Mouse (Mus musculus): ENCODE measurements at regions not wholly inside any gene's neighbourhood (a gene's known extent, or its start where the extent isn't known, plus 50 kb on each side); places are given as distances from the start of the nearest gene placed in this dataset.

DNA sequence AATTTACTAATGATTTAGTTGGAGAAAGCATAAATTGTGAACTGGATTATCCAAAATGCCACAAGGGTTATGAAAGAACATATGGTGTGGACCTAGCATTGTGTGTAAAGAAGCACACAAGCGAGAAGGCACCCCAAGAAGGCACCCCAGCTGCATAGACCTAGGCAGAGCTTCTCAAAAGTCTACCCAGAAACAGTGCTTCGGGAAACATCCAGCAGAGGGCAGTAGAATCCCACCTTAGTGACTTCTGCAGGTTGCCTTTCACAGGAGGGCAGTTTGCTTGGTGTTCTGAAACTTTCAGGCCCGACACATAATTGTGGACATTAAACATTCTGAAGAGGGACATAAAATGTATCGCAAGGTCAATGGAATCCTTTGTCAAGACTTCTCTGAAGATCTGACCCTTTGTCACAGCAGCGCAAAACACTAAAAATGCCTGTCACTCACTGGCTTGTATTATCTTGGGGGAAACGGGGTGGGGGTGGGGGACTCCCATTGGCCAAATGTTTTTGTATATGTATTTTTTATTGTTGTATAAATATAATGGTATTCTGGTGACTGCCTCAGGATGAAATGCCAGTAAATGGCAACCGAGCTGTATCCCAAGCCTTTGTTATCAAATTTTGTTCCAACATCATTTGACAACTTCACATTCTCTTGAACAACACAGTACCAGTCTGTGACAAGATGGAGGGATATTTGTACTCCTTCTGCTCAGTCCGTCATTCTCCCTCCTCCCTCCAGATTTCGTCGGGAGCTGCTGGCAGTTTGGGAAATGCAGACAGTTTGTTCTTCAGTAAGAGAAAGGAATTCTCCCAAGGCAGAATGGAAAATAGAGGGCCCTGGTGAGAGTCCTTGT is 156.4 kb upstream of the Frg1 start:
- Histone ChIP-seq H3K27me3 (replicated peaks; ENCODE audit: control insufficient read depth, insufficient read depth, low read length) (no peaks in the 10 kb centered on the region), H3K4me2 (ENCODE audit: low read length) (peak overlapping the region; percentile 27; the same call in 1 of the 2 replicates), H3K4me1 (ENCODE audit: control insufficient read depth, insufficient read depth, low read depth, low read length) (no peaks in the 10 kb centered on the region), H3K9ac (ENCODE audit: low read depth, low read length) (no peak overlapping the region), H3K36me3 (ENCODE audit: control insufficient read depth, insufficient read depth, low read length) (no peaks in the 10 kb centered on the region), H3K4me3 (ENCODE audit: low read length) (no peak overlapping the region), H3K27ac (ENCODE audit: low read depth, low read length) (no peak overlapping the region), H3K9me3 (ENCODE audit: control insufficient read depth, low read length) (no peaks in the 10 kb centered on the region)
- peak; percentile 89 for ATAC-seq
- WGBS = 36% methylated on average over 10 of the region's 10 CpGs

DNA sequence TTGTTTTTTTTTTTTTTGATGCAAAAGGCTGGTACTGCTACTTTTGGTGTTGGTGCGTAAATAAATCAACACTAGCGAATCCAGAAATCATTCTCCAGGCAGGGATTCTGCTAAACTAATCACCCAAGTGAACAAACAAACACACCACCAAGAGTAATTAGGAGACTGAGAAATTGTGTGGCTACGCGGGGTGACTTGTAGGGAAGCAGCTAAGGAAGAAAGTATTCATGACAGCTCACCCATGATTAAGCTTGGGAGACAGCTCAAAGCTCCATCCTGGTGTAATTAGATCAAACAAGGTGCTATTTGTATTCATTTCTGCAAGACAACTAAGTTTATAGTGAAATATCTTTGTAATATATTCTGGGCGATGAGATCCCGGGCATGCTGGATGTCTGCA is 153.7 kb upstream of the Frg1 start:
- H3K9me3 ChIP-seq (ENCODE audit: control insufficient read depth, low read length) = no peaks in the 10 kb centered on the region
- H3K4me3 ChIP-seq (ENCODE audit: low read length) = no peak overlapping the region
- no peaks in the 10 kb centered on the region for H3K36me3 ChIP-seq (ENCODE audit: control insufficient read depth, insufficient read depth, low read length)
- no peak overlapping the region for H3K27ac ChIP-seq (ENCODE audit: low read depth, low read length)
- H3K4me1 ChIP-seq (ENCODE audit: control insufficient read depth, insufficient read depth, low read depth, low read length) = no peaks in the 10 kb centered on the region
- no peak for ATAC-seq
- no peaks in the 10 kb centered on the region for H3K27me3 ChIP-seq (replicated peaks; ENCODE audit: control insufficient read depth, insufficient read depth, low read length)
- H3K4me2 ChIP-seq (ENCODE audit: low read length) = no peak overlapping the region
- WGBS = 77% methylated on average over 6 of the region's 6 CpGs
- no peak overlapping the region for H3K9ac ChIP-seq (ENCODE audit: low read depth, low read length)

DNA sequence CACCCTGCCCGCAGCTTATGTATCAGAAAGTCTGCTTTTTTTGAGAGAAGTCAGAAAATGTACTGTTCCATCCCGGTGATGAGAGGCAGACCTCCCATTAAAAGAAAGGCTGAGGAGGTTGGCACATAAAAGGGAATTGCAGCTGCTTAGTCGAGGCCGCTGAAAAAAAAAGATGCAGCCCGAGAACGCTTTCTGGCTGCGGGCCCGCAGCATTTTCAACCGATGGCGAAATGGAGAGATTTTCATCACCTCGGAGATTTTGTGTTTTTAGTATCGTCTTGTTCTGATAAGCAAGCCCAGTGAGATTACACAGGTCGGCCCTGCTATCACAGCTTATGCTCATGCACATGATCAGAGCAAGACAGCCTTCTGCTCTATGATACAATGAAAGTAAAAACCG is 145.1 kb upstream of the Frg1 start:
- Histone ChIP-seq H3K4me2 (ENCODE audit: low read length) (no peak overlapping the region), H3K4me3 (ENCODE audit: low read length) (no peak overlapping the region), H3K9me3 (ENCODE audit: control insufficient read depth, low read length) (no peaks in the 10 kb centered on the region), H3K27me3 (replicated peaks; ENCODE audit: control insufficient read depth, insufficient read depth, low read length) (no peaks in the 10 kb centered on the region), H3K9ac (ENCODE audit: low read depth, low read length) (no peak overlapping the region), H3K36me3 (ENCODE audit: control insufficient read depth, insufficient read depth, low read length) (no peaks in the 10 kb centered on the region), H3K27ac (ENCODE audit: low read depth, low read length) (no peak overlapping the region), H3K4me1 (ENCODE audit: control insufficient read depth, insufficient read depth, low read depth, low read length) (no peaks in the 10 kb centered on the region)
- 80% methylated on average over 14 of the region's 14 CpGs for whole genome bisulfite sequencing
- no peak for ATAC-seq

DNA sequence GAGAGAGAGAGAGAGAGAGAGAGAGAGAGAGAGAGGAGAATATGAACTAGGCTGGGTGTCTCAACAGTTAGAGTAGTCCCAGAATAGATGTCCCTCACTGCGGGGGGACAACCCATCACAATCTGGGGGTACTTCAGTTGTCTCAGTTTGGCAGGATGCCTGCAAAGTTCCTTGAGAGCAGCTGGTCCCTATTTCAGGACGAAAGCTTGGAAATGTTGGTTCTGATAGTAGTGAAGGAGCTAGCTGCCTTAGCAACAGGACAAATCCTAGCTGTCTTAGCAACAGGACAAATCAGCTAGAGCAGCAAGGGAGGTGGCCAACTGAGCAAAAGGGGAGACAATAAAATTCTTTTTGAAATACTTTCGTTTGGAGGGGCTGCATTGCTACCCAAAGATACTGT is 139.9 kb upstream of the Frg1 start:
- Histone ChIP-seq H3K27me3 (replicated peaks; ENCODE audit: control insufficient read depth, insufficient read depth, low read length) (no peaks in the 10 kb centered on the region), H3K9ac (ENCODE audit: low read depth, low read length) (no peak overlapping the region)

DNA sequence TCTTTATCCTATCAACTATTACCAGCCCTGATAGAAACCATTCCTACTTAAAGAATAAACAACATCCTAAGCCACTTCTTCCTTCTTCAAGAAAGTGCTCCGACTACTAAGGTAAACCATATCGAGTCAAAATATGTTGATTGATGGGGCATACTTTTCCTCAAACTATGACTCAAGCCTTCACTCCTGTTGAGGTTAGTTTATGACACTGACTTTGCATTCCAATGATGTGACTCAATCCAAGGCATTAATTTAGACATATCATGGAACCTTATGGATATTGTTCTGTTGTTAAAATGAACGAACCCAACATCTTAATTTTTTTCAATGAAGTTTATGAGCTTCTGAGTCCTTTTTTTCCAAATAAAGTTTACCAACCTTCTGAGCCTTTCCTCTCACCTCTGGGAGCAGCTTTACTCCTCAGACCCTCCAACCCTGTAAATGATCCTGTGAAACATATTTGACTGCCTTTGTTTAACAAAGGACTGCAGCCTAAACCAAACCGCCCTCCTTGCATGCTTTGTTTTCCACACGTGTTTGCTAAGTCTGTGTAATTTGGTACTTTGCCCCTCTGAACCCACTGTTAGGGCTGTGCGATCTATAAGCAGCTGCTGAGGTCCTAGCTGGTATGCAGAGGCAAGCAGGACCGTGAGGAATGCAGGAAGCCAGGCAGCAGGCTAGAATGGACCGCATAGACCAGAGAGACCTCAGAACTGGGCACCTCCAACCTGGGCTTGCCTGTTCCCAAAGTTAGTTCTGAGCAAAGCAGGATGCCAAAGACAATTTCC is 136.1 kb upstream of the Frg1 start:
- Histone ChIP-seq H3K9ac (ENCODE audit: low read depth, low read length) (no peak overlapping the region), H3K4me2 (ENCODE audit: low read length) (no peak overlapping the region), H3K4me3 (ENCODE audit: low read length) (no peak overlapping the region), H3K27me3 (replicated peaks; ENCODE audit: control insufficient read depth, insufficient read depth, low read length) (no peaks in the 10 kb centered on the region), H3K36me3 (ENCODE audit: control insufficient read depth, insufficient read depth, low read length) (no peaks in the 10 kb centered on the region), H3K4me1 (ENCODE audit: control insufficient read depth, insufficient read depth, low read depth, low read length) (peaks cover 4% of the 10 kb centered on the region; the same call in 1 of the 2 replicates), H3K9me3 (ENCODE audit: control insufficient read depth, low read length) (no peaks in the 10 kb centered on the region), H3K27ac (ENCODE audit: low read depth, low read length) (no peak overlapping the region)
- WGBS = 72% methylated on average over 8 of the region's 8 CpGs
- ATAC-seq = no peak

More for the DNA sequence above, 139.9 kb upstream of the Frg1 start:
- H3K9me3 ChIP-seq (ENCODE audit: control insufficient read depth, low read length) = no peaks in the 10 kb centered on the region
- H3K4me3 ChIP-seq (ENCODE audit: low read length) = no peak overlapping the region
- no peak for ATAC-seq
- H3K4me2 ChIP-seq (ENCODE audit: low read length) = no peak overlapping the region
- H3K4me1 ChIP-seq (ENCODE audit: control insufficient read depth, insufficient read depth, low read depth, low read length) = no peaks in the 10 kb centered on the region
- no peak overlapping the region for H3K27ac ChIP-seq (ENCODE audit: low read depth, low read length)
- 69% methylated on average over 3 of the region's 3 CpGs for WGBS
- H3K36me3 ChIP-seq (ENCODE audit: control insufficient read depth, insufficient read depth, low read length) = no peaks in the 10 kb centered on the region

DNA sequence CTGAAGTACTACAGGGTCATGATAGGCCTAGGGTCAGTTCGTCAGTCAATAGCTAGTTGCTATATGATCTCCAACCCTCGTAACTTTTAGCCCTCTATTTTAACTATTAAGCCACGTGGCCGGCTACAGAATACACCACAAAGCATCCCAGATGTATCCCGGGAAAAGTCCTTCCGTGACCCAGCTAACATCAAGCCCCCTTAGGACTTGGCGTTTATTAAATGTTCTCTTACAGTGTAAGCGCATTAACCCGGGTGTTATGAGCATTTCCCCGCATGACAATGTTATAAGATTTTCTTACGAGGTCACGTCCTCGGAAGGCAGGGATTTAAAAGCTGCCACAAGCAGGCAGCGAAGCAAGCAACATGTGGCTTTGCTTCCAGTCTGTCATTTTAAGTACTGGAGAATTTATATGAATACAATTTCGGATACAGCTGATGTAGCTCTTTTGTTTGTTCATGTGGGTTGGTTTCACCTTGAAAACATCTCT is 135.1 kb upstream of the Frg1 start:
- Histone ChIP-seq H3K36me3 (ENCODE audit: control insufficient read depth, insufficient read depth, low read length) (no peaks in the 10 kb centered on the region), H3K4me3 (ENCODE audit: low read length) (no peak overlapping the region), H3K27ac (ENCODE audit: low read depth, low read length) (no peak overlapping the region), H3K4me1 (ENCODE audit: control insufficient read depth, insufficient read depth, low read depth, low read length) (peaks cover 4% of the 10 kb centered on the region; the same call in 1 of the 2 replicates), H3K27me3 (replicated peaks; ENCODE audit: control insufficient read depth, insufficient read depth, low read length) (no peaks in the 10 kb centered on the region), H3K9me3 (ENCODE audit: control insufficient read depth, low read length) (no peaks in the 10 kb centered on the region), H3K9ac (ENCODE audit: low read depth, low read length) (no peak overlapping the region), H3K4me2 (ENCODE audit: low read length) (no peak overlapping the region)
- 86% methylated on average over 15 of the region's 15 CpGs for WGBS
- ATAC-seq = no peak

DNA sequence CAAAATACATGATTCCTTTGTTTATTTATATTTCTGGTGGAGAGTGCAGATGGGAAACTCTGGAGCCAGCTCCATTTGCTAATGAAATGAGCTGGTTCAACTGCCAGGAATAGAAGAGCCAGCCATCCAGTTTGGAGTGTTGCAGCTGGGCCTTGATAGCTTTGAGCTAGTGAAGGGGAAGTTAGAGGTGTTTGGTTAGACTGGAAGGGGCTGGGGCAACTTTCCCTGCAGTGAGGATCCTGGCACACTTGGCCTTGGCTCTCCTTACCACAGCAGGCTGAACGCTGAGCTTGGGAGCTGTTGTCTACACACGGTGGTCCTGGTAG is 133.2 kb upstream of the Frg1 start:
- Histone ChIP-seq H3K9me3 (ENCODE audit: control insufficient read depth, low read length) (no peaks in the 10 kb centered on the region), H3K27ac (ENCODE audit: low read depth, low read length) (no peak overlapping the region), H3K36me3 (ENCODE audit: control insufficient read depth, insufficient read depth, low read length) (no peaks in the 10 kb centered on the region), H3K27me3 (replicated peaks; ENCODE audit: control insufficient read depth, insufficient read depth, low read length) (no peaks in the 10 kb centered on the region), H3K4me3 (ENCODE audit: low read length) (no peak overlapping the region), H3K4me2 (ENCODE audit: low read length) (no peak overlapping the region), H3K9ac (ENCODE audit: low read depth, low read length) (no peak overlapping the region), H3K4me1 (ENCODE audit: control insufficient read depth, insufficient read depth, low read depth, low read length) (peaks cover 4% of the 10 kb centered on the region; the same call in 1 of the 2 replicates)
- ATAC-seq = peak; percentile 58; the same call in 1 of the 2 replicates
- WGBS = 51% methylated on average over 2 of the region's 2 CpGs

DNA sequence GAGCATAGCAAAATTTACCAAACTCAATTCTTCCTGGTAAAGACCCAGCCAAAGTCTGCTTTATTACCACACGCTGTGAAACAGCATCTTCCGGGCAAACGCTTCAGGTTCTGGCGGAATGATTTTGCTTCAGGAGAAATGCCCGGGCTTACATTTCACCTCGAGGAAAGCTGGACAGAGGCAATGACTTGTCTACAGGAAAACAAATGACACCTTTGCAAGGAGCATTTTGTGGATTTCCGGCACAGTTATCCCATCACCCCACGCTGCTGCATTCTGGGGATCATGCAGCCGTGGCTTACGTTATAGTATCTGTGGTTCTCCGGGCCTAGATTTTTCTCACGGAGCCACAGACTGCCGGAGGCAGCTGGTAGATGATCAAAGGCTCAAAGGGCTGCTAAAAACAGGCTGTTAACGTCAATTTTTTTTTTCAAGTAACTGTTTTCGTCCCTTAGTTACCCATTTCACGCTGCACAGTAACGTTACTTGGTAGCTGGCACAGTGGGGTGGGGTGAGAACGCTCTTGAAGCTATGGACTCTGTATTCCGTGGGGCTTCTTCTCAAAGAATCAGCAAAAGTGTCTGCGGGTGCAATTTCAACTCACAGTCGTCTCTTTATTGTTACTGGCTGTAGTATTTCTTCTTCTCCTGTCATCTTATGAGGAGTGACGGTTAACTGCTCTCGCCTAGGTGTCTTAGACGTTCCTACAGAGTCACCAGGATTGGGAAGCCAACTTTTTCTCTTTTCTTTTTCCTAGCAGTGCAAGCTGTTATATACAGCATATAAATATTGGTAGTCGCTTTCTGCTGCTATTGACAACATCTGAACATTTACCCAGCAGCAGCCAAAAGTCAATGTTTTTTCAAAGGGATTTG is 132.6 kb upstream of the Frg1 start:
- H3K4me3 ChIP-seq (ENCODE audit: low read length) = no peak overlapping the region
- H3K36me3 ChIP-seq (ENCODE audit: control insufficient read depth, insufficient read depth, low read length) = no peaks in the 10 kb centered on the region
- no peaks in the 10 kb centered on the region for H3K27me3 ChIP-seq (replicated peaks; ENCODE audit: control insufficient read depth, insufficient read depth, low read length)
- peak overlapping the region; percentile 28 for H3K4me2 ChIP-seq (ENCODE audit: low read length)
- H3K9me3 ChIP-seq (ENCODE audit: control insufficient read depth, low read length) = no peaks in the 10 kb centered on the region
- WGBS = 50% methylated on average over 25 of the region's 25 CpGs
- no peak overlapping the region for H3K9ac ChIP-seq (ENCODE audit: low read depth, low read length)
- peaks cover 4% of the 10 kb centered on the region; the same call in 1 of the 2 replicates for H3K4me1 ChIP-seq (ENCODE audit: control insufficient read depth, insufficient read depth, low read depth, low read length)
- no peak for ATAC-seq
- no peak overlapping the region for H3K27ac ChIP-seq (ENCODE audit: low read depth, low read length)
